Mouse (Mus musculus): Measurements from ENCODE around the gene Ehmt2.

The Ehmt2 gene

DNA sequence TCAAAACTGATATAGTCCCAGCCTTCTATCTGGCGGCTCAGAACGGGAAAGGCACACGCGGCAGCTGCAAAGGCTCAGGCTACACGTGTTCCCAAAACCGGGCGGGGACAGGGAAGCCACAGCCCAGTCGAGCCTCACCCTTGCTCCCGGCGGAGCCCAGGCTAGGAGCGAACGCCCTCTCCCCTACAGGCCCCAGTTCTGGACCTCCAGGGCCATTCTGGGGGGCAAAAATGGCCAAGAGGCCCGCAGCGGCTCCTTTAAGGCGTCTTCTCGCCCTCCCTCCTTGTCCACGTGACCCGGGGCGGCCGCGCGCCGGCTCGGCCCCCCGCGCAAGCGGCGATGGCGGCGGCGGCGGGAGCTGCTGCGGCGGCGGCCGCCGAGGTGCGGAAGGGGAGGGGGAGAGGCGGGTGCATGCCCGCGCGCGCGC, at the start of gene Ehmt2, which contains the start of gene C2:
Gene Ehmt2, plus strand, starts transcription at position 310 of the 427 bp plus-strand sequence.
Gene C2, minus strand, starts transcription at position 106 of the 427 bp plus-strand sequence.
- peak; percentile 75 to 81 for DNase-seq (ENCODE audit: low spot score in 2 of 2)

DNA sequence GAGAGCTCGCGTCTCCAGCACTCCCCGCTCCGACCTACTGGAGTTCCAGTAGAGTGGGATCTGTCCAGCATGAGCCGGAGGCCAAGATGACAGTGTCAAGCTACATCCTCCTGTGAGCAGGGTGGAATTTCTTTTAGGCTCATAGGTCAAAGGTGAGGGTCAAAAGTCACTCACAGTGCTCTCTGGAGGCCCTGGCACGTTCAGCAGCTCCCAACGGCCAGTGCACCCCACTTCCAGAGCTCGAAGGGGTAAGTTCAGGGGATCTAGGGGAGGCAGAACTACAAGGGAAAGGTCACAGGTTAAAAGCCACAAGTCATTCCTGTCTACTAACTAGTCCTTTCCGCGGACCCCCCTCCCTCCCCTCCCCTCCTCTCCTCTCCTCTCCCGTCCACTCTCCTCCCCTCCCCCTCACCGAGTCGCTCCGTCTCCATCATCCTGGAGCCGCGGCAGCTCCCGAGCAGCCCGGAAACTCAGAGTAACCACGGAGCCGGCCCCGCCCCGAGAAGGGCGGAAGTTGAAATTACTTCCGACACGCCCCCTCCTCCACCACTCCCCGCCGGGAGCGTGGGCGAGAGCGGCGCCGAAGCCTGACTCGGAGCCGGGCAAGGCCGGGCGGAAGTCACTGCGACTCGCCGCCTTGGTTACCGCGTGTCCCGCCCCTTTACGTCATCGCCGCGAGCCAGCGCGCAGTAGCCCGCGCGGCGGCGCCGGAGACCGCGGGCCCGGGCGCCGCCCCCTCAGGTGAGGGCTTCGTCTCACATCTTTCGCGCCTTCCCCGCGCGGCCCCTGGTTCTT, 48.4 kb upstream of the Ehmt2 start, which contains the start of the genes Skiv2l and Nelfe:
Gene Skiv2l, minus strand, starts transcription at position 489 of the 795 bp plus-strand sequence.
Gene Nelfe, plus strand, starts transcription at position 670 of the 795 bp plus-strand sequence.
- DNase-seq (ENCODE audit: low spot score in 2 of 2): peak; percentile 96 to 99

DNA sequence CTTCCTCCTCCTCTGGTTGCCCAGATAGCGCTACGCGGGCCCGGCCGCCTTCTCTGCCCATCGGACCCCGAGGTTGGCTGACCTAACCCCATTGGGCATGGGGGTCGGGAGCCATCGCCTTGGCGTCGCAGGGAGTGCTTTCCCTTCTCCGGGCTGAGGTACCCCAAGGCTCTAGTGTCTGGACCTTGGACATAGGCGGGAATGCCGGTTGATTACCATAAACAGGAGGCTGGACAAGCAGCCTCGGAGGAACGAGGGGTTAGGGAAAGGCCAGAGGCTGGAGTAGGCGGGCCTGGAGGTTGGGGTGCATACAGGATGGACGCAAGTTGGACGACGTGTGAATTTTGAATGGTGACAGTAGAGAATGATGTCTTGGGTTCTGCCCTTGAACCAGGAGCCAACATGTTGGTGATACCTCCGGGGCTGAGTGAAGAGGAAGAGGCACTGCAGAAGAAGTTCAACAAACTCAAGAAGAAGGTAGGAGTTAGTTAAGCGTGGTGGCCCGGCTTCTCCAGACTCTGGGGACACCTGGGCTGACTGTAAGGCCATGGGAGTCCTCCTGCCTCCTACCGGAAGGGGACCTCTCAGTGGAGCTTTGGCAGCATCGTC, 47.6 kb upstream of the Ehmt2 start:
- DNase-seq (ENCODE audit: low spot score in 2 of 2): no peak

DNA sequence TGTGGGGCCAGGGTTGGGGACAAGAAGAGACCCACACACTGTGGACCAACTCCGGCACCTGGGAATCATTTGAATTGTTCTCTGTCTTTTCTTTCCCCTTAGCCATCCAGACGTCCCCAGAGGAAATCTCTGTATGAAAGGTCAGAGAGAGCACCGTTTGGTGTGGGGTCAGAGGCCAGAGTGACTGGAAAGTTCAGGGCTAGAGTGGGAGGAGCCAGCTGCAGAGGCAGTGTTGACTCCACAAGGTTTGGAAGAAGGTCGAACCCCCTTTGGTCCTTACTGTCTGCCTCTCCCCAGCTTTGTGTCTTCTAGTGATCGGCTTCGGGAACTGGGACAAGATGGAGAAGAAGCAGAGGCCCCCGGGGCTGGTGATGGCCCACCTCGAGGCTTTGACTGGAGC, 44.8 kb upstream of the Ehmt2 start:
- DNase-seq (ENCODE audit: low spot score in 2 of 2): no peak

DNA sequence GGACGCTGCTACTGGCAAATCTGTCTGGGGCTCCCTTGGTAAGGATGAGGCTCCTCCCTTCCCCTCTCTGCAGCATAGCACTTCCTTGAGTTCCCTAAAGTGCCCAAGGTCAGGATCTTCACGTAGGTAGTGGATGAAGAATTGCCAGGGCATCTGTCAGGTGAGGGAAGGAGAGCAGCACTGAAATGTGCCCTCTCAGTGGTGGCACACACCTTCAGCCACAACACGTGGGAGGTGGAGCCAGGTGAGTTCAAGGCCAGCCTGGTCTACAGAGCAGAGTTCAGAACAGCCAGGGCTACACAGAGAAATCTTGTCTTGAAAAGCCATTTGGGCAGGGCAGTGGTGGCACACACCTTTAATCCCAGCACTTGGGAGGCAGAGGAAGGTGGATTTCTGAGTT, 43.5 kb upstream of the Ehmt2 start:
- DNase-seq (ENCODE audit: low spot score in 2 of 2): no peak

DNA sequence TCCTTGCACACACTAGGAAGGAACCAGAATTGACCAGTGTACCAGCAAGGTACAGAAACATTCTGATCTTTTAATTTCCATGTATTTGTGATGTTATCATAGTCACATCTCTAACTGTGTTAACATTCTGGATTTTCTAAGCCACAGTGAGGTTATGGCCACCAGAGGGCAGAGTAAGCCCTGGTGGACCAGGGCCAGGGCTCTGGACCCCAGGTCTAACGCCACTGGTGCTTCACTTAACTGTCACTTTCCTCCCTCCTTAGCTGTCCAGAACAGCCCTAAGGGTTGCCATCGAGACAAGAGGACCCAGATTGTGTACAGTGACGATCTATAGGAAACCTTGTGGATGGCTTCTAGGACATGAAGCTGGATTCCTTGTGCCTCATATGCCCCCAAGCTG, 42.4 kb upstream of the Ehmt2 start:
- DNase-seq (ENCODE audit: low spot score in 2 of 2): peak; percentile 19 to 72

DNA sequence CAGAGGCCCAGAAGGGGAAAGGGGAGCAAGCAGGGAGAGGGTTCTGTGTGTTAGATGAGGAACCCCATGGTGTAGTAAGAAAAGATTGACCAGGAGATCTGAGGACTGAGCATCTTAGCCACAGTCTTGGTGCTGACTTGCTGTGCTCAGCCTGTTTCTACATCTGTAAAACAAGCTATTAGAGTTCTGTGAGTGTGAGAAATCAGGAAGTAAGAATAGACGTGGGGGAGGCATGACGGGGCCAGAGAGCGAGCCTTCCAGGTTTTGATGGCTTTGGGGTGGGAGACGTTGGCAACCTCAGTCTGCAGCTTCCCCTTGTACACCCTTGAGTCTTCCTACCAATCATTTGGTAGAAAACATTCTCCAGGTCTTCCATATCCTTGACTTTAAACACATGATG, 39.6 kb upstream of the Ehmt2 start:
- no peak for DNase-seq (ENCODE audit: low spot score in 2 of 2)

DNA sequence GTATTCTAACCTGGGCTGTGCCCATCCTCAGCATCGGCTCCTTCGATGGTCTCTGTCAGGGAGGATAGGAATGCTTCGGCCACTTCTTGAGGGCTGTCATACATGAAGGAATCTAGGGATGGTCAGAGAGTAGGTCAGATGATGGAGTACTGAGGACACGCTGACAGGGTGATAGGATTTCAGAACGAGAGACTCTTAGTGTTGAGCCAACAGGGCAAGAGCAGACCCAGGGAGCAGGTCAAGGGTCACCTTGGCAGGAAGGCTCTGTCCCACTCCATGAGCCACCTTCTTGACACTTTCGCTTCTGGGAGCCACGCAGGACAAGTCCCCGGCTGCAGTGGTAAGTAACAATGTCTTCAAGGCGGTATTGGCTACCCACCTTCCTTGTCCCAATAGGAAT, 37.8 kb upstream of the Ehmt2 start:
- DNase-seq (ENCODE audit: low spot score in 2 of 2): no peak

DNA sequence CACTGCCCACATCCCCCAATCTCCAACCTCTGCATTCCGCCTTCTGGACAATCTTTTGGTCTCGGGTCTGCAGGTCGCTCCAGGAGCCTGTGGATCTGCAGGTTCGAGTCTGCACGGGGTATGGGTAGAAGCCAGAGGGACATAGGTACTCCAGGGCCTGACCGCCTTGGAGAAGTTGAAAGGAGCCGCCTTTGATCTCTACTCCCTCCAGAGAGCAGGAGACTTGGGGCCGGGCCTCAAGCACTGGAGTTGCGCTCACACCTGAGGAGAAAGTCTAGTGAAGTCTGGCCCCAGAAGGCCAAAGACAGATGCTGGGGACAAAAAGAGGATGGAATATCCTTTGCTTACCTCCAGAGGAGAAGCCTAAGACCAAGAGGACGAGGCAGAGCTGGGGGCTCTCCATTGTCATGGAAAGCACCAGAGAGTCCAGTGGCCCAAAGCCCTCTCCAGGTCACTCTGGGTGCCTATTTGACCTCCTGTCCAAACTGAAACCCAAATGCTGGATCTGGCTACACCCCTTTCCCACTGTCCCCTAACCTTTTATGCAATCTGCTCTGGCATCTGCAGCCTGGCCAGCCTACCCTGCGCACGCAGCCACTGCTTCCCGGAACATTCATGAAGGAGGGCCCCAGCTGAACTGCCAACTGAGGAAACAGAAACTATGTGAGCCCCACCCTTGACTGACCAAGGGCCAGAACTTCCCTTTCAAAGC, 36.4 kb upstream of the Ehmt2 start:
- no peak for DNase-seq (ENCODE audit: low spot score in 2 of 2)

DNA sequence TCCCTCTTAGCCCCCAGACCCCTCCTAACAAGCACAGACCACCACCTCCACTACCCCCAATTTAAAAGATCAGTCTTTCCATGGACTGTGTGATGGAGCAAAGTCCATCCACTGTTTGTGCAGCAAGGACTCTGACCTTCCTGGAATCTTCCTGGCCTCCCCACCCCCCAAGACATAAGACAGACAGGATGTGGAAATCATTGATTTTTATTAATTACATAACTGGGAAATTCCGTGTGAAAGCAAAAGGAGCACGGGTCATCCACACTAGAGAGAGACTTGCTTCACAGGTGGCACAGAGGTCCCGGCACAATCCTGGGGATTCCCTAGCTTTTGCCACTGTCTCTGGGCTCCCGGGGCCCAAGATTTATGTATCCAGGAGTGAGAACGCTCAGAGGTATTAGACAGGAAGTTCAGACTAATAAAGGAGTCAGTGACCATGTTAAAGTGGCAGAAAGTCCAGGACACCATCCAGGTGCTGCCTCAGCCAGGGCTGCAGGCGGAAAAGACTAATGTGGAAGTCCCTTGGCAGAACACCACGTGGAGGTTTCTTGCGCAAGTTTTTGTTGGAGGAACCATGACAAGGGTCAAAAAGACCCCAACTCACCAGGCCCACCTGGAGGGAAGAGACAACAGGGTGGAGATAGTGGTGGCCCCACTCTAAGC, 35.7 kb upstream of the Ehmt2 start, which contains the start of gene Cfb:
Gene Cfb, minus strand, starts transcription at position 103 of the 666 bp plus-strand sequence.
- no peak for DNase-seq (ENCODE audit: low spot score in 2 of 2)

DNA sequence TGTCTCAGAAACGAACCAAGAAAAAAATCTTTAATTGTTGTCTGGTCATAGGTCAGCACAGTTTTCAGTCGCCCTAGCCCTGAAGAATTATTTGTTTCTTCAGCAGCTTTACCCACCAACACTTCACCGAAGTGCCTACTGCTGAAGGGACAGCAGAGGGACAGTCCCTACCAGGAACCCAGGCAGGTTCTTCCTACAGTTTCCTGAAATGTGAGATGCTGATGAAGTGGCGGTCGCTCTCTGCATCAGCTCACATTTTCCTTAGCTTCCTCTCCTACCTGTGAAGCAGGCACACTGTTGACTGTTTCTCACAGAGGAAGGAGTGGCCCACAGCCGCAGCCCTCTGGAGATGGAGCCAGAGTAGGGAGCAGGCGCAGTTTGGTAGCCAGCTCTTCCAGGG, 32.3 kb upstream of the Ehmt2 start:
- DNase-seq (ENCODE audit: low spot score in 2 of 2): no peak

DNA sequence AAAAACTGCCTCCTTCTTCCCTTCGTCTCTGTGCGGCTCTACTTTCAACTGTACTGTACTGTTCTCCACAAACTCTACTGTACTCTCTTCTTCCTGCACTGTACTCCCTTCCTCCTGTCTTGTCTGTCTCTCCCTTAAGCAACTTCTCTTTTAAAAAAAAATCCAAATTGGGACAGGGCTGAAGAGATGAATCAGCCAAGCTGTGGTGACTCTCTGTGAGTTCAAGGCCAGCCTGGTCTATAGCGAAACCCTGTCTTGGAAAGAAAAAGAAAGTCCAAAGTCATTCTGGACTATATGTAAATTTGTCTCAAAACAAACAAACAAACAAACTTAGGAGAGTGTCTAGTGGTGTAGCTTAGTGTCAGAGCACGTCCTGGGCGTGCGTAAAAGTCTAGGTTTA, 23.9 kb upstream of the Ehmt2 start:
- no peak for DNase-seq (ENCODE audit: low spot score in 2 of 2)

DNA sequence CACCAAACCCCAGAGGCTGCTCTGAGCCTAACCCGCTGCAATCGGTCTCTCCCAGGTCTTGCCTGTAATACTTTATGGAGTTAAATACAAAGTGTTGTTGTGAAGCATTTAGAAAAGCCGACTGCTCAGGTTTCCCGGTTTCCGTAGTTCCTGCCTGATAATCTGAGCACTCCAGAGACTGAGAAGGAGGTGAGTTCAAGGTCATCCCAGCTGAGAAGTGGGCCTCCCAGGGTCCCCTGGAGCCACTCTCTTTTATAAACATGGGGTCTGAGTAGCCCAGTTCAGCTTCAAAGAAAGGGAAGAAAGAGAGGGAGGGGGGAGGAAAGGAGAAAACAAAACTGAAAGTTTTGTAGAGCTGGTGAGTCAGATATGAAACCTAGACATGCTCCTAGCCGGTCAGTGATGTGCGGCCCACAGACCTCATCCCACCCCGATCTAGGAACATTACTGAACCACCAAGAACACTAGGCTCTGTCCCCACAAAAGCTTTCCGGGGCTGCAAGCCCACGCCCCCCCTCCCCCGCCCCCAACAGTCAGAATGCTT, 18.9 kb upstream of the Ehmt2 start, which contains the start of gene Zbtb12:
Gene Zbtb12, plus strand, starts transcription at position 148 of the 544 bp plus-strand sequence.
- DNase-seq (ENCODE audit: low spot score in 2 of 2): no peak

DNA sequence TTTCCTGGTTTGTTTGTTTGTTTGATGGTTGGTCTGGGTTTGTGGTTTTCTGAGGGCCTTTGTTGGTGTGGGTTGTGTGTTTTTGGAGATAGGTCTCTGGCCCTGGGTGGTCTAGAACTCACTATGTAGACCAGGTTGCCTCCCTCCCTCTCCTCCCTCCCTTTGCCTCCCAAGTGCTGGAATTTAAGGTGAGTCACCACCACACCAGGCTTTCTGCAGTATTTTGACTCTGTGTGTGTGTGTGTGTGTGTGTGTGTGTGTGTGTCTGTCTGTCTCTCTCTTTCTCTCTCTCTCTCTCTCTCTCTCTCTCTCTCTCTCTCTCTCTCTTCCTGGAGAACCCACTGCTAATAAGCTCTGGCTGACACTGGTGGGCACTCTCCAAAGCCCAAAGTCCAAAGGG, 17.1 kb upstream of the Ehmt2 start:
- no peak for DNase-seq (ENCODE audit: low spot score in 2 of 2)

DNA sequence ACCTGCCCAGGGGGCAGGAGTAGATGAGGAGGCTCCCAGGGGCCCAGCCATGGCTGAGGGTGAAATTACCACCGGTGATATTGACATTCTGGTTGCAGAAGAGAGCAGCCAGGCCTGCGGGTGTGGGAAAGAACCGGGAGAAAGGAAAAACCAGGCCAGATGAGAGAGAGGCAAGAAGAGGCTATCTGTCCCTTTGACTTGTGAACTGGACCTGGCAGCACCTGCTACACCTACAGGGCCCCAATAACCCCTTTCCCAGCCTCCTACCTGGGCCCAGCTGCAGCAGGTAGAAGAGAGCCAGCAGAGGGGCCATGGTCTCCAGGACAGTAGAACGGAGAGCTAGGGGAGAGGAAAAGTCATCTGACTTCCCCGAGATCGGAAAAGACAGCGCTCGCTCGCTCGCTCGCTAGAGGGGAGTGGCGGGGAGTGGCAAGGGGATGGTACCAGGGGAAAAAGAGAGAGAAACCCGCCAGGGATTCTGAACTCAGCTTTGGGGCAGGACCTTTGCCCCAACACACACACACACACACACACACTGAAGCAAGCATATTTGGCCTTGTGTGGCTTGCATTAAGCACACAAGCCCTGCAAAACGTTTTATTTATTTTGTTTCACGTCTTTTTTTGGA, 16.5 kb upstream of the Ehmt2 start, which contains the start of gene Gm20547:
Gene Gm20547, minus strand, starts transcription at position 360 of the 628 bp plus-strand sequence.
- no peak for DNase-seq (ENCODE audit: low spot score in 2 of 2)

DNA sequence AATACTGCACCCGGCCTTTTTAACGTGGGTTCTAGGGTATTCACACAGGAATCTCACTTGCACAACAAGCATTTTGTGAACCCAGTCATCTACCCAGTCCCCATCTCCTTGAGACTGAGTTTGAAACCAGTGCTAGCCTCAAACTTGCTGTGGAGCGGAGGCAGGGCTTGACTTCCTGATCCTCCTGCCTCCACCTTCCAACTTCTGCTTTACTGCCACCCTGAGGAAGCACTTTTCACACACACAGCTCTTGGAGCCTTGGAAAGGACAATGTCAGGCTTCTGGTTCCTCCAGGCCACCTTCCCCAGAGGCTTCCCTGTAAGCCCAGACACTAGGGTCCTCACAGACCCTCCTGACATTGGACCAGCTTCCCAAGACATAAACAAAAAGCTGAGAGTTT, 14.9 kb upstream of the Ehmt2 start:
- DNase-seq (ENCODE audit: low spot score in 2 of 2): no peak

DNA sequence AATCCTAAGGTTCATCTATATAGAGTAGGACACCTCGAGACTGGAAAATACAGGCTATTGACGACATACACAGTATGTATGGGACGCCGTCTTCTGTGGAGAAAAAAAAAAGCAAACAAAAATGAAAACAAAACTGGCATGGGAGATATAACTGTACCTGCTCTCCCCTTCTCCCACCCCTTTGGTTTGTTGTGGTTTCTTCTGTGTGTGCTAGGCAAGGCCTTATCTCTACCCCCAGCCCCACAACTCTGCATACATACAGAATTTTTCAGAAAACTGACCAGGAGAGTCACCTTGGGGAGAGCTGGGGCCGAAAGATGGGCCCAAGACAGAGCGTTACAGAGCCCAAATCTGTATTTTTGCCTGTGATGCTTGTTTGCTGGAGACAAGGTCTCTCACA, 13.6 kb upstream of the Ehmt2 start:
- no peak for DNase-seq (ENCODE audit: low spot score in 2 of 2)

DNA sequence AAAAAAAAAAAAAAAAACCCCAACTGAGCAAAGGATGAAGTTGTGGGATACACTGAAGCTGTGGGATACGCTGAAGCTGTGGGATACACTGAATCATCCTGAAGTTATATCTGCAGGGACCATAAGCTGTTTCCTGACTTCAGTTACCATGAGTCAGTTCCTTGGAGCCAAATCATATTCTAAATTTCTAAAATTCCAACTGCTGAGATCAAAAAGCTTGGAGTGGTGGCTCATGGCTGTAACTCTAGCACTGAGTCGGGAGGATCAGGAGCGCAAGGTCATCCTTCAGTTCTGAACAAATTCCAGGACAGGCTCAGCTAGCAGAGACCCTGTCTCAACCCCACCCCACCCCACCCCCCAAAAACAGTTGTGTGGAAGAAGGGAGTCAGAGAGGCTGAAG, 12.7 kb upstream of the Ehmt2 start:
- DNase-seq (ENCODE audit: low spot score in 2 of 2): no peak

DNA sequence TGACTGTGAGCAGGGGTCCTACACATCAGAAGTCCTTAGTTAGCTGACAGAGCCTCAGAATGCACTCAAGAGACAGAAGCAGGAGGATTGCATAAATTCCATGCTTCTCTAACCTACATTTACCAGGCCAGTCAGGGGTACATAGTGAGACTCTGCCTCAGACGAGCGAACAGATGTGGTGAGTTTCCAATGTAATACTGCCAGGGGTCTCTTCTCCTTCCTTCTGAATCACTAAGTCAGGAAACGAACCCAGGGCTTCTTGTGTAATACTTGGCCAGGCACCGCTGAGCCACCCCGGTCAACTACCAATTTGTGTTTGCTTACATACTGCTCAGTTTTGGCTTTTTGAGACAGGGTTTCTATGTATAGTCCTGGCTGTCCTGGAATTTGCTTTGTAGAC, 10.3 kb upstream of the Ehmt2 start:
- DNase-seq (ENCODE audit: low spot score in 2 of 2): no peak

DNA sequence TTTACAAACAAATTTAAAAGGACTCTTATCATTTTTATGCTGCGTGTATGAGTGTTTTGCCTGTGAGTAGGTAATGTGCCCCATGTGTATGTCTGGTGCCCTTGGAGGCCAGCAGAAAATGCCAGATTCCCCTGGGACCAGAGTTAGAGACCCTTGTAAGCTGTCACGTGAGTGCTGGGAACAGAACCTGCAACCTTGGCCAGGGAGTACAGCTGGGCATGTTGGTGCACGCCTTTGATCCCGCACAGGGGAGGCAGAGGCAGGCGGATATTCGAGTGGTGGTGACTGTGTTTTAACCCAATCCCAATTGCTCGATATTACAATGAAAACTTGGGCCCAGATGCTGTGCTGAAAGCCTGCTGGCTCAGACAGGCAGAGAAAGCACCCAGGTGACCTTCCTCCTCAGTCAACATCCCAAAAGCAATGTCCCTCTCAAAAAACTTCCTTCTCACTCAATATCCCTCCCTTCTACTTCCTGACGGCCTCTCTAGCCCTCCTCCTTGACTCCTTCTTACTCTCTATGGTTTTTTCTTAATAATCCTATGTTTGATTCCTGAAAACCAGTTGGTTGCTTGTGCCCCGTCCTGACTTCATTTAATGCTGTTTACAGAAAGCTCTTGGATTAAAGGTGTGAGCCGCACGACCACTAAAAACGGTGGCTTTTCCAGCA, 8.1 kb upstream of the Ehmt2 start:
- no peak for DNase-seq (ENCODE audit: low spot score in 2 of 2)

All from spleen, postnatal 10 days (tissue).